Mouse (Mus musculus): Measurements from ENCODE around the gene Vps29. TPM values are rescaled to one million over a fixed set of nuclear protein-coding genes. Genes with fewer than 3 reads are reported as not detected.

The Vps29 gene
- total RNA-seq (2023), result 50.7 TPM

GRCm38 (mm10) chr5:122353807-122354491 is at the start of gene Vps29, which contains the start of gene Rad9b:
Gene Vps29, plus strand, starts transcription at chr5:122354369.
Gene Rad9b, minus strand, starts transcription at chr5:122354233.

GRCm38 (mm10) chr5:122371591-122372191 is 17.5 kb downstream of the Vps29 start, which contains the start of gene Gpn3:
Gene Gpn3, plus strand, starts transcription at chr5:122371876.

GRCm38 (mm10) chr5:122372192-122372769 is 18.1 kb downstream of the Vps29 start, which contains the start of gene Fam216a:
Gene Fam216a, minus strand, starts transcription at chr5:122372364.

GRCm38 (mm10) chr5:122391786-122392180 is 37.6 kb downstream of the Vps29 start, which contains the start of gene Arpc3:
Gene Arpc3, plus strand, starts transcription at chr5:122391878.

Other genes starting within 250 kb of the Vps29 start
- gene Ccdc63, start 213.5 kb upstream of the Vps29 start, total RNA-seq (2023), result 0.09 TPM
- 279 TPM for gene Ppp1cc, start 196.1 kb upstream of the Vps29 start, total RNA-seq (2023)
- gene Hvcn1, start 147.6 kb upstream of the Vps29 start, total RNA-seq (2023), result 114 TPM
- gene Tctn1, start 89.9 kb upstream of the Vps29 start, total RNA-seq (2023), result 5.5 TPM
- gene Pptc7, start 70.0 kb upstream of the Vps29 start, total RNA-seq (2023), result 35.1 TPM
- gene Rad9b, start 136 bp upstream of the Vps29 start, total RNA-seq (2023), result 6.4 TPM
- 45.2 TPM for gene Gpn3, start 17.5 kb downstream of the Vps29 start, total RNA-seq (2023)
- 9.4 TPM for gene Fam216a, start 18.0 kb downstream of the Vps29 start, total RNA-seq (2023)
- 241 TPM for gene Arpc3, start 37.5 kb downstream of the Vps29 start, total RNA-seq (2023)
- gene Anapc7, start 67.3 kb downstream of the Vps29 start, total RNA-seq (2023), result 39.5 TPM
- gene Atp2a2, start 147.9 kb downstream of the Vps29 start, total RNA-seq (2023), result 62.9 TPM

Measured in CD8-positive naive resting alpha-beta T cell, adult 57 days (primary cell).